Mouse (Mus musculus): ENCODE data around the gene Zfp827. TPM values are rescaled to one million over a fixed set of nuclear protein-coding genes. Genes with fewer than 3 reads are reported as not detected.

The Zfp827 gene
- total and polyA plus RNA-seq, 2 experiments from 2014 or later: 8.8 to 37.0 TPM

DNA sequence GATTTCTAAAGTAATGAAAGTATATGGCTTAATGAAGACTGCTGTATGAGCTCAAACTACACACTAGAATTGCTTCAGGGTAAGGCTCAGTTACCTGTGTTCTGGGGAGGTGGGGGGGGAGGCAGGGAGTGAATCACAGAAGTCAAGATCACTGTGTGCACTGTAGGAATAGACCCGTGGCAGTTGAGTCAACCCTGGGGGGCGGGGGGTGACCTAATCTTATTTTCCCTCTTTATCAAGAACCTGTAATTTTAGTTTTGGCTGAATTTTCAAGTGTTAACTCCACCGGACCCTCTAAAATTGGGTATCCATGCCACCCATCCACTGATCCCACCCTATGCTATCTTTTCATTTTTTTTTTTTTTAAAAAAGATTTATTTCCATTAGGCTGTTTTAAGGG lies 918 bp upstream of the Zfp827 start:
- H3K27ac ChIP-seq (ENCODE audit: low read depth, low read length): no peak overlapping the region
- no peak for TF ChIP-seq CTCF (IDR thresholded peaks at IDR 0.05)

DNA sequence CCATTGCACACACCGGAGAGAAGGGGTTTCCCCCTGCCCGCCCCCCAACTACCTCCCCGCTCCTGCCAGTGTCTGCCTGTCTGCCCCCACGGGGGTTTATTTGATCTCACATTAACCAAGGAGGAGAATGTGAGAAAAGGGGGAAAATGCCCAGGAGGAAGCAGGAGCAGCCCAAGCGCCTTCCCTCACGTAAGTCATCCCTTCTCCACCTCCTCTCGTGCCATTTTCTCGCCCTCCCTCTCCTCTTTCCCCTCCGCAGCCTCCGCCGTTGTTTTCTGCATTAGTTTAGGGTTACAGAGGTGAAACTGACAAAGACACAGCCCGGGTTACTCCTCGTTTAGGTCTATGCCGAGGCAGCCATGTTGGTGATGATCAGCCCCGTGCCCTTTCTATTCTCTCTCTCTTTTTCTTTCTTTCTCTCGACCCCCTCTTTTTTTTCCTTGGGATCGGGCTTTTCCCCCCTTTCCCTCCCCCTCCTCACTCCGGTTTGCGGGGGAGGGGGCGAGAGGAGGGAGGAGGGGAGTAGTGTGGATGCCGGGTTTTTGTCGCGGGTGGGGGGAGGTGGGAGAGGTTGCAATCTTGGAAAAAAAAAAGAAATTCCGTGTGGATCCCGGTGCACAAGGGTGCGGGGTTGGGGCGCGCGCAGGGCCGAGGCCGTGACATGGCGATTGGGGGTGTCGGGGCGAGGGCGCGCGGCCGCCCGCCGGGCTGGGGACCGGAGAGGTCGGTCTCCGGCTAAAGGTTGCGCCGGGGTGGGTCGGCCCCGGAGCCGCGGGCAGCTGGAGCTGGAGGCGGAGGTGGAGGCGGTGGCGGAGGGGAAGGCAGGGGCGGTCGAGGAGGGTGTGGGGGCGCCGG lies 531 bp downstream of the Zfp827 start:
- peak; percentile 38 for ATAC-seq (ENCODE audit: low FRiP score)
- no peak for TF ChIP-seq CTCF (IDR thresholded peaks at IDR 0.05)
- under 1% methylated on average over 46 of the region's 56 CpGs for WGBS
- peak overlapping the region; percentile 98 for H3K27ac ChIP-seq (ENCODE audit: low read depth, low read length)
- H3K4me2 ChIP-seq (ENCODE audit: low read depth, low read length, poor library complexity, severe bottlenecking): peak overlapping the region; percentile 95
- H3K27me3 ChIP-seq (ENCODE audit: insufficient read depth, low read length): no peaks in the 10 kb centered on the region
- H3K36me3 ChIP-seq (ENCODE audit: insufficient read depth, low read length): no peaks in the 10 kb centered on the region
- H3K4me1 ChIP-seq (ENCODE audit: insufficient read depth, low read length): 0 out of 2 replicates have a peak, but pooled peaks cover 3% of the 10 kb centered on the region
- H3K4me3 ChIP-seq (ENCODE audit: low read depth, low read length): peak overlapping the region; percentile 91
- H3K9me3 ChIP-seq (ENCODE audit: low read length): no peaks in the 10 kb centered on the region
- peak; percentile 52 for DNase-seq (ENCODE audit: low spot score)
- H3K9ac ChIP-seq (replicated peaks; ENCODE audit: low read length, poor library complexity, severe bottlenecking): peak overlapping the region; percentile 93

More for the DNA sequence above, 918 bp upstream of the Zfp827 start:
- Histone ChIP-seq H3K4me3 (ENCODE audit: low read depth, low read length) (peak overlapping the region; percentile 91), H3K9me3 (ENCODE audit: low read length) (no peaks in the 10 kb centered on the region), H3K36me3 (ENCODE audit: insufficient read depth, low read length) (no peaks in the 10 kb centered on the region), H3K9ac (replicated peaks; ENCODE audit: low read length, poor library complexity, severe bottlenecking) (no peak overlapping the region), H3K4me2 (ENCODE audit: low read depth, low read length, poor library complexity, severe bottlenecking) (peak overlapping the region; percentile 95), H3K27me3 (ENCODE audit: insufficient read depth, low read length) (no peaks in the 10 kb centered on the region), H3K4me1 (ENCODE audit: insufficient read depth, low read length) (no peaks in the 10 kb centered on the region)
- ATAC-seq (ENCODE audit: low FRiP score): no peak
- no peak for DNase-seq (ENCODE audit: low spot score)
- WGBS: 32% methylated on average over 3 of the region's 3 CpGs

DNA sequence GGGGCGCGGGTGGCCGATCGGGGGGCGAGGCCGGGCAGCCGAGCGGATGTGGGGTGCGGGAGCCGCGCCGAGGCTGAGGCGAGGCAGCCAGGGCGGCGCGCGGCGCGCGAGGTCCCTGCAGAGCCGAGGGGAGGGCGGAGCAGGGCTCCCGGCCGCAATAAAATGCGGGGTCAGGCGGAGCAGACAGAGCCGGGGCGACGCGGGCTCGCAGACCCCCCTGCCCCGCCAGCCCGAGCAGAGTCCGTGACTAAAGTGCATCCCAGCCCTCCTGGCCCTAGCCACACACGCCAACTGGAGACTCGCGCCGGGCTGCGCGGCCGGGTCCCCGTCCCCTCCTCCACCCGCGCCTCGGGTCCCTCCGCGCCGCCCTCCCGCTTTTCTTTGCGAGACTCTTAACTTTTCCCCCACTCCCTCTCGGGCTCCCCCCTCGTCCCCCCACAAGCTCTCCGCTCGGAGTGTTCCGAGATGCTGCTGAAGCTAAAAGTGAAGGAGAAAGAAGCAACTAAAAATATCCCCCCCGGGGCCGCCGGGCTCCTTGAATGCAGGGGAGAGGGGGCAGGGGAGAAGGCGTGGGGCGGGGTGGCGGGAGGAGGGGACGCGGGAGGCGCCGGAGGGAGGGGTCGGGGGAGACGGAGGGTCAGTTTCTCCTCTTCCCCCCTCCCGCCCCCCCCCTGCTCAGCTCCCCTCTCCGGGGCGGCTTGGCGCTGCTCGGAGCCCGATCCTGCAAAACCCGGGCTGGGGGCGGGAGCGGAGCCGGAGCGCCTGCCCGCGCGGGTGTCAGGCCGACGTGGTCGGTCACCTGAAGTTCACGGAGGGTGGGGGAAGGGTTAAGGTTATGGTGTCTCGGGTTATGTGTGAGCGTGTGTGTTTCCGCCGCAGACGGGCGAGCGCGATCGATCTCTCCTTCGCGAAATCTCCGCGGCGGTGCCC lies 1.4 kb downstream of the Zfp827 start:
- Histone ChIP-seq H3K9ac (replicated peaks; ENCODE audit: low read length, poor library complexity, severe bottlenecking) (peak overlapping the region; percentile 93), H3K4me1 (ENCODE audit: insufficient read depth, low read length) (0 out of 2 replicates have a peak, but pooled peaks cover 3% of the 10 kb centered on the region), H3K4me3 (ENCODE audit: low read depth, low read length) (peak overlapping the region; percentile 91), H3K36me3 (ENCODE audit: insufficient read depth, low read length) (no peaks in the 10 kb centered on the region), H3K27me3 (ENCODE audit: insufficient read depth, low read length) (no peaks in the 10 kb centered on the region), H3K4me2 (ENCODE audit: low read depth, low read length, poor library complexity, severe bottlenecking) (peak overlapping the region; percentile 95), H3K9me3 (ENCODE audit: low read length) (no peaks in the 10 kb centered on the region), H3K27ac (ENCODE audit: low read depth, low read length) (peak overlapping the region; percentile 98)
- no peak for TF ChIP-seq CTCF (IDR thresholded peaks at IDR 0.05)
- under 1% methylated on average over 34 of the region's 99 CpGs for WGBS
- DNase-seq (ENCODE audit: low spot score): peak; percentile 73
- peak; percentile 74 for ATAC-seq (ENCODE audit: low FRiP score)

DNA sequence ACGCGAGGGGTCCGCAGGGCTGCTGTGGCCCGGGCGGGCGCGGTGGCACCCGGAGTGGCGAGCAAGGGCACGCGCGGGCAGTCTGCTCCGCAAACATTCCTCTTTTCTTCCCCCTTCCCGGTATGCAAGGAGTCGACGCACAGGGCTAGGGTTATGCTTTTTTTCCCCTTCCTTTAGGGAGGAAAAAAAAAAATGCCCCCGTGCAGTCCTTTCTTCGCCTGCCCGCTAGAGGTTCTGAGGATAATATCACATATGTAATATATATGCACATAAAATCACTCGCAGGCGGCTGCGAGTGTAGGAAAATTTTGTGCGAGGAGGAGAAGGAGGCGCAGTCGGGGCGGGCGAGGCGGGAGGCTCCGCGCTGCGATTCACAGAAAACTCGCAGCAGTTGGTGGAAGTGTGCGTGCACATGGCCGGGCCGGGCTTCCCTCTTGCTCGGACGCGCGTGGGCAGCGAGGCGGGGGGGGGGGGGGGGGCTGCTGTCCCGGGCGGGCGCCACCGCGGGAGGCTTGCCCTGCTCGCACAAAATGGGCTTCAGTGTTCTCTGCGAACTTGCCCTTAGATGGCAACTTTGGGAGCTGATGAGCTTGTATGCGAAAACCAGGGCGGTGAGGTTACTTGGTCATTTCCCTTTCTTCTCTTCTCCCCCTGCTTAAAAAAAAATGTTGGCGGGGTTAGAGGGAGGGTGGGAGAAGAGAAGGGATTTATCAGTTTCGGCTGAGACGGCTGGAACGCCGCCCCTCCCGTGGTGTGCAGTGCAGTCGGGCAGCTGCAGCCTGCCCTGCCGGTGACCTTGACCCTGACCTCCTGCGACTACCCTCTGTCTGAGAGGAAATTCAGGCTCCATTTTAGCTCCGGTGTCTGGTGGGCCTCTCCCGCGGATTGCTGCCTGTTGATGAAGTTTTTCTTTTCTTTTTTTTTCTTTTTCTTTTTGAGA lies 2.4 kb downstream of the Zfp827 start:
- Histone ChIP-seq H3K27me3 (ENCODE audit: insufficient read depth, low read length) (no peaks in the 10 kb centered on the region), H3K9me3 (ENCODE audit: low read length) (no peaks in the 10 kb centered on the region), H3K9ac (replicated peaks; ENCODE audit: low read length, poor library complexity, severe bottlenecking) (peak overlapping the region; percentile 93), H3K4me3 (ENCODE audit: low read depth, low read length) (peak overlapping the region; percentile 91), H3K27ac (ENCODE audit: low read depth, low read length) (peak overlapping the region; percentile 98), H3K4me1 (ENCODE audit: insufficient read depth, low read length) (0 out of 2 replicates have a peak, but pooled peaks cover 3% of the 10 kb centered on the region), H3K4me2 (ENCODE audit: low read depth, low read length, poor library complexity, severe bottlenecking) (peak overlapping the region; percentile 95), H3K36me3 (ENCODE audit: insufficient read depth, low read length) (no peaks in the 10 kb centered on the region)
- peak; percentile 36; the same call in 1 of the 2 replicates for TF ChIP-seq CTCF (IDR thresholded peaks at IDR 0.05)
- WGBS: under 1% methylated on average over 54 of the region's 62 CpGs
- peak; percentile 0; the same call in 1 of the 2 replicates for ATAC-seq (ENCODE audit: low FRiP score)
- DNase-seq (ENCODE audit: low spot score): peak; percentile 51

DNA sequence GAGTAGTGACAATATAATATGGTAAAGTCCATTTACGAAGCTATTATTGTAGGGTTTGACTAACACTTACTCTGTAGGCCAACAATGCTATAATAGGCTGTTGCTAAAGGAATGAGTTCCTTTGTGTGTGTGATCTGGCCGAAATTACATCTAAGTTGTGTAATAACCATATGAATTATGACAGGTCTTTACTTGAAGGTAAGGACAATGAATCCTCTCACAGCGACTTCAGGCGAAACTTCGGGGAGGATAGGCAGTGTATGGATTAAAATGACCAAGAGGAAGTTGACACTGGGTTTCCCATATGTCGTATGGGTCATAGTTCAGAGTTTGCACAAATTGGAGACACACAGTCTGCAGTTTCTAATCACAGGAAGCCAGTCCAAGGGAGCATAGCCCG lies 9.3 kb downstream of the Zfp827 start:
- WGBS: 85% methylated on average over 7 of the region's 7 CpGs
- Histone ChIP-seq H3K9me3 (ENCODE audit: low read length) (no peaks in the 10 kb centered on the region), H3K4me3 (ENCODE audit: low read depth, low read length) (no peak overlapping the region), H3K4me2 (ENCODE audit: low read depth, low read length, poor library complexity, severe bottlenecking) (no peak overlapping the region), H3K4me1 (ENCODE audit: insufficient read depth, low read length) (0 out of 2 replicates have a peak, but pooled peaks cover 3% of the 10 kb centered on the region), H3K27ac (ENCODE audit: low read depth, low read length) (no peak overlapping the region), H3K27me3 (ENCODE audit: insufficient read depth, low read length) (no peaks in the 10 kb centered on the region), H3K9ac (replicated peaks; ENCODE audit: low read length, poor library complexity, severe bottlenecking) (no peak overlapping the region), H3K36me3 (ENCODE audit: insufficient read depth, low read length) (no peaks in the 10 kb centered on the region)
- no peak for TF ChIP-seq CTCF (IDR thresholded peaks at IDR 0.05)
- ATAC-seq (ENCODE audit: low FRiP score) (no peak), DNase-seq (ENCODE audit: low spot score) (no peak)
